Mouse (Mus musculus) granulocyte monocyte progenitor cell, adult 5-6 weeks (primary cell): ENCODE data around the gene Gm27027. TPM values are rescaled to one million over a fixed set of nuclear protein-coding genes. Genes with fewer than 3 reads are reported as not detected.

Source experiments
- ATAC-seq: replicated peaks from 2 replicates; pipeline ENCODE4 v1.8.0; 2016; ENCODE audit warnings: mild to moderate bottlenecking, moderate TSS enrichment, inconsistent platforms; ENCODE audit not compliant: poor library complexity, severe bottlenecking
- total RNA-seq, 2 experiments: library from RNA; stranded (forward) in 1 of 2; stranded (reverse) in 1 of 2; fragments of 200-712, 200-1000 nt in 1 of 2; fragments of >200 nt in 1 of 2; fragmentation: Nextera tagmentation in 1 of 2; gene quantifications; 2 replicates each; pipeline ENCODE4 v1.2.3; 2014 to 2017

Gene Gm27027
- total RNA-seq, 2 experiments from 2014 or later = not detected

DNA sequence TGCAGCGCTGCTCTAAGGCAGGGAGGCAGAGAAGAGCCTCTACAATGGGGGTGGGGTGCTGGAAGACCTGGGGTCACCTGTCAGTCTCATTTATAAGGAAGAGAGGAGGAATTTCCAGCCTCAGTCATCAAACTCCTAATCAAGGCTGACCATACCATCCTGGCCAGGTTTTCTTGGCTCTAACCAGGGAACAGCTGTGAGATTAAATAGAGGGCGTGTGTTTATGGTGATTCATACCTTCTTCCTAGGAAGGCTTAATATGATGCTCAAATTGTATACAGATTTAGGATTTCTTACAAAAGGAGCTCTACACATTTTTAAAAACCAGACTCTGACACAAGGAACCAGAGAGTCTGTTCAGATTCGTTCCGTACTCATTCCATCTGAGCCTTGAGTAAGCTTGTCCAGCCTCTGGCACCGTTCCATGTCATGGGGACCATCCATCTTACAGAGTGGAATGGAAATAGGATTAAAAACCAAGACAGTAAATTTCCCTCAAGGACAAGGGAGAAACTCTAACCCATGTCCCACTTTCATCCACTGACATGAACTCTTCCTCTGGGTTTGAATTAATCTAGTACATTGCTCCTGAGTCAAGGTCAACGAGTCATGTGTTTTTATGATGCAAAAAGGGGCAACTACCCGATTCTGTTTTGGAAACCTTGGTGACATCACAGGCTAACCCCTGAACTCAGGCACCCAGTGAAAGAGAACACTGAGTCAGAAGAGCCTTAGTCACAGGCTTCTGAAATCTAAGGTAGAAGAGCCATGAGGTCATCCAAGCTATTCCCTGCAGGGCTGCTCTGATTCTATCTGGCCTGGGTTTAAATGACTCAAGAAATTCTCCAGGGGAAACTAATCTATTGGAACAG lies 16.7 kb downstream of the Gm27027 start:
- ATAC-seq = no peak

DNA sequence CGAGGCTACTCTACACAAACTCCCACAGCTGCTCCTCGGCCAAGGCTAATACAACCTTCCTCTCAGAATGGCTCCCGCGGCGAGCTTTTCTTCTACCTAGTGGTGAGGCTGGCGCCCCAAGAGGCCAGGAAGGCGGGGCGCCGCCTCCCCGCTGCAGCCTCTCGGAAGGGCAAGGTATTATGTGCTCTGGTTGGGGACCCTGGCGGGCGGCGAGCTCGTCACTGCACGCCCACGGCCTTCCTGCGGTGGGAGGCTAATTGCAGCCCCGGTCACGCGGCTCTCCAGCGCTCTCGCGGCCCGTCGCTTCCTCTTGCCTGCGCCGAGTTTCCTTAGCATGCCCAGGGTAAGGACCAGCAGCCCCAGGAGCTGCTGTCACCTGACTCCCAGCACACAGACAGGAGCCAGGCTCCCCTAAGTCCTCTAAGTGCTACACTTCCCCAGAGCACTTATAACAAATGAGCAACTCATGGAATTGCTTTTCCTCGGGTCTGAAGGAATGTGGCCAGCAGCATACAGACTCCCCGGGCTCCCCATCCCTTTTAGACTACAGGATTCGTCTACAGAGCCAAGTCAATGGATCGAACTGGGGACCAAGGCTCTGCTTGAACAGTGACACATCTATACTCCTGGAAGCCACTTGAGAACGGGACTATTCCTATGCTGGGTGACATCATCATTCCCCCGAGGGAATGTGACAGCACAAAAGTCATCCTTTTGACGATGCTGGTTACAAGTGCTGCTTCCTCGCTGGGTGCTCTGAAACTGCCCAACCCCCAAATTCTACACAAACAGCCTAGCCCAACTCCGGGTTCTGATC lies 19.5 kb downstream of the Gm27027 start:
- peak; percentile 94 for ATAC-seq

DNA sequence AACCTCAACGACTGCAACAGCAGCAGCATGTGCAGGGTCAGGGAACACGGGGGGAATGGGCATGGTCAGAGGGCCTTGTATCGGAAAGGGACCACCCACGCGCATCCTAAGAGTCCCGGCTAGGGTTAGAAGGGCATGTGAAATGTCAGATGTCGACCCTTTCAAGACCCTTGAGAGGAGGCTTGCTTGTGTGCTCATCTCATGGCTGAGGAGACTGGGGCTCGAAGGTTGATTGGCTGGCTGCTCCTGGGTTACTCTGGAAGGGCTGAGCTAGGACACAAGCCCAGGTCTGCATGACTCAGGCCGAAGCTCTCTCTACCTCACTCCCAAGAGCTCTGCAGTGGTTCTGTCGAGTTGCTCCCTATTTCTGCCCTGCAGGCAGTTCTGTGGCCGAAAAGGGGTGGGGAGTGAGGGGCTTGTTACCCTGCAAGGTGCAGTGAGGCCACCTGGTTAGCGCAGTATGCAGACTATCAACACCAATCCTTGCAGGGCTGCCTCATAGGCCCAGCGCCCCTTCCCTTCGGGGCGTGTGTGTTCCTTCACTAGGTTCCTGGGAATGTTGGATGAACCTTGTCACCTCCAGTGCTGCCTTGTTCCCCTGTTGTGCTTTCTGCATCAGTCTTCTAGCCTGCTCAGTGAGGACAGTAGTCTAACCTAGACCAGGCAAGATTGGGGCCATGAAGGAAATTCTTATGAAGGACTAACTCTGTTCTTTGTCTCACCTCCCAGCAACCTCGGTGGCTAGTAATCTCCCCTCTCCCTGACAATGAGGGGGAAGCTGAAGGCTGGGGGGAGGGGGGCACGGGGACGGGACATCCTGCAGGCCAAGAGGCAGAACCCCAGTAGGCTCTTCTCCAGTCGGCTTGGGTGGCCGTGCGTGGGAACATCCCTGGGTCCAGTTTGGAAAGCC lies 20.4 kb downstream of the Gm27027 start:
- ATAC-seq = no peak

DNA sequence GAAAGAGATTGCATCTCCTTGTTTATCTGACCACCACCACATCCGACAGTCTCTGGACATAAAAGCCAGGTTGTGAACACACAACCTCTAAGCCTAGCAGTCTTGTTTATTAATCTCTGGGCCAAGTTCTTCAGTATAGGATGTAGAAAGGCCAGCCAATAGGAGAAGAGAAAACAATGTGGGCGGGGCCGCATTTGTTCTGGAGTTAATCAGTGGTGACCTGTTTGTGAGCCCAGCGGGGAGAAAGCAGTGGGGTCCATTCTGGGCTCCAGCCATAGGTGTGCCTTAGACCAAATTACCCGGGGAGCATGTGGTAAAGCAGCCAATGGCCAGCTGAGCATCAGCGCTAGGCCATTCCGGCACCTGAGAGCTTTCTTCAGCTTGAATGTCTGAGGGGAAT lies 21.1 kb downstream of the Gm27027 start:
- ATAC-seq = no peak

DNA sequence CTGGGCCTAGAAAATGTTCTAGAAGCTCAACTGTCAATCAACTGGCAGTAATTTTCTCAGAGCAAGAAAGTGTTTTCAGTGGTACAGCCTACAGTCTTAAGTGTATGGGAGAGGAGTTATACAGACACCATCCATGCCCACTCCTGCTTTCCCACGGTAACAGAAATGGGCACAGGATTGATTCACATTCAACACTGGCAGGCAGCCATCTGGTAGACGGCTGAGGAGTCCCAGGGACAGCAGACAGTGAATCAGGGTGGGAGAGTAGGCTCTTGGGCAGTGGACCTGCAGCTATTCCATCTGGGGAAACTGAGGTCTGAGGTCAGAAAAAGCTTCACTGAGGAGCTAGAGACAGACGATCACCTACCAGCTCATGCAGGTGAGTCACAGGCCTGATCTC lies 24.5 kb downstream of the Gm27027 start:
- no peak for ATAC-seq

DNA sequence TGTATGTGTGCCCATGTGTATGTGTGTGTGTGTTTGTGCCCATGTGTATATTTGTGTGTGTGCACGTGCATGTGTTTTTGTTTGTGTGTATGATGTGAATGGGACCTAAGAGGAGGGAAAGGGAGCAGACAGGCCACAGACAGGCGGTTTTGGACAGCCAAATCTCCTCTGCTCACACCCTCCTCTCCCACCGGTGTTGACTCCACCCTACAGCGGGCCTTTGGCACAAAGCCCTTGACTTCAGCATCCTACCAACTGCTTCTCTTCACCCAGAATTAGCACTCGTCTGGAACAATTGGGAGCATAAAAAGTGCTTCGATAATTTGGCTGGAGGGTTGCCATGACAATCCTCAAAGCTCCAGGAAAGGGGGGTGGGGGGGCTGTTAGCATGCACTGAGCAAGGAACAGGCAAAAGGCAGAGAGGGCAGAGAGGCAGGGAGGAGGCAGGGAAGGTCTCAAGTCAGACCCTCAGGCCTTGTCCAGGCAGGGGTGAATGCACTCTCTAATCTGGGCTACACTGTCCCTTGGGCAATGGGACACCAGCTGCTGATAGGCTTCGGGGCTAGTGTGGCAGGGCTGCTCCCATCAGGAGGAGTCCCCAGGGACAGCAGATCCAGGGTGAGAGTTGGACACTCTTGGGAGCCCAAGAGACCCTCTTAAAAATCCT lies 31.5 kb downstream of the Gm27027 start:
- ATAC-seq = no peak

DNA sequence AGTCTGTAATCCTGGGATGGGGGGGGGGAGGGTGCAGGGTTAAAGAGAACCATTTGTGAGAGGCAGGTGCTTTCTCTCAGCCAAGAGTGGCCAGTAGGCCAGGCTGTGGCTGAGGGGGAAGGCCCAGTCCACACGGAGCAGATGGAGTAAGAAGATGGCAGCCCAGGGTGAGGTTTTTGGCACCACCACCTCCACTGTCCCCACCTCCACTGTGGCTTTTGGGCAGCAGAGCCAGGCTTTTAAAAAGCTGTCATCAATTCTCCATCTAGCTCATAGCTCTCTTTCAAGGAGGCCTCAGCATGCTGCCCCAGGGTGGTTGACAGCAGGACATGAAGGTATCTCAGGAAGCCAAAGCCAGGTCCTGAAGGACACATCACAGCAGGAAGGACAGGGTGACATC lies 32.4 kb downstream of the Gm27027 start:
- no peak for ATAC-seq

DNA sequence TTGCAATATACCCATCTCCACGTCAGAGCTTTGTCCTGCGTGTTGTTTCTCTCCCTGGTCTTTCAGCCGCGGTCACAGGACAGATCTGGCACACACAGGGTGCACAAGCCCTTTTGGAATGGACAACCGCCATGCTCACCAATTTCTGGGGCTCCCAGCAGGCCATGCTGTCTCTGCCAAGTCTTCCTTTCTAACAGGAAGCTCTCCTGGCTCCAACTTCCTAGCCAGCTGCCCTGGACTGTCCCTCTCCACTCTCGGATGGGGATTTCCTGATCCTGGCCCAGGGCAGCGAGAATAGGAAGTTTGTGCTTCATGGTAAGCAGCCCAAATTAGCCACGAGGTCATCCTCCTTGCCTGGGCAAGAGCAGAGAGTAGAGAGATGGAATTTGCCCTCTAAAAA lies 34.4 kb downstream of the Gm27027 start:
- ATAC-seq = no peak

DNA sequence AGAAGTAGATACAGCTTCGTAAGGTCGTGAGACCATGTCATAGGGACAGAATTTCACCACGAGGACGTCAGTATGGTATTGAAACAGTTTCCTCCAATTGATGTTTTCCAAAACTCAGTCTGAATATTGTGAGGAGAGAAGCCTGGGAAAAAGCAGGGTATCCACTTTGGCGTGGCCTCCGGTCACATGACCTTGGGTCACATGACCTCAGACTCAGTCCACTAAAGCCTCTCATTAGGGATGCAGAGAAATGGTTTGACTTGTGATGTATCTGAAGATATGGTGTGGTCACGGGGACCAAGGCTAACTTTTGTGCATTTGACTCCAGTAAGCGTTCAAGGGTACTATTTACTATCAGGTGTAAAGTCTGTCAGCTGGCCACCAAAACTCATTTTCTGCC lies 36.8 kb downstream of the Gm27027 start:
- ATAC-seq = no peak

DNA sequence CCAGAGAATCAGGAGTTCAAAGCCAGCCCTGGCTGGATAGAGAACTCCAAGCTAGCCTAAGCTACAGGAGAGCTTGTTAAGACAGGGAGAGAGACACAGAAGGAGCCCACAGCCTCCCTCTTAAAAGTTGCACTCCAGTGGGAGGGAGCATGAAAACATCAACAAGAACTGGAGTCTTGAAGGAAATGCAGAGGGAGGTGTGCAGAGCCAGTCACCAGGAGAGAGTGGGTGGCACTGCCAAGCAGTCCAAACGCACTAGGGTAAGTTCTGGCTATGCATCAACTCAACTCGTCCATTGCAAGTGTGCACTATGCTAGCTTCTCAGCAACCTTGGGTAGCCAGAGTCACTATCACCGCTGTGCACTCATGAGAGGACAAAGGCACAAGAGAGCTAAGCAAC lies 37.9 kb downstream of the Gm27027 start:
- no peak for ATAC-seq

DNA sequence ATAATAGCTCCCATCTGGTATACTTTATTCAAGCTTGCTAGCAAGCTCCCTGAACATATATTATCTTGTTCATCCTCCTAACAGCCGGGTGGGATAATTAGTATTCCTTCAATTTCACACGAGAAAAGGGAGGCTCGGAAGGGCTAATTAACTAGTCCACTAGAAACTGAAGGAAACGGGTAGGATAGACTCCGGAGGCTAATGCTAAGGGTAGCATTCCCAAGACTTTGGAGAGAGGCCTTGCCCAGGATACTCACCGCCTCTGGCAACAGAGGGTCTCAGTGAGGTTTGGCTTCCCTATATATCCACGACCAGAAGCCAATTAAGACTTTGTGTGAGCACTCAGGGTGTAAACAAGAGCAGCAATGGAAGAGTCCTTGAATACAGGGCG lies 38.4 kb downstream of the Gm27027 start:
- no peak for ATAC-seq

DNA sequence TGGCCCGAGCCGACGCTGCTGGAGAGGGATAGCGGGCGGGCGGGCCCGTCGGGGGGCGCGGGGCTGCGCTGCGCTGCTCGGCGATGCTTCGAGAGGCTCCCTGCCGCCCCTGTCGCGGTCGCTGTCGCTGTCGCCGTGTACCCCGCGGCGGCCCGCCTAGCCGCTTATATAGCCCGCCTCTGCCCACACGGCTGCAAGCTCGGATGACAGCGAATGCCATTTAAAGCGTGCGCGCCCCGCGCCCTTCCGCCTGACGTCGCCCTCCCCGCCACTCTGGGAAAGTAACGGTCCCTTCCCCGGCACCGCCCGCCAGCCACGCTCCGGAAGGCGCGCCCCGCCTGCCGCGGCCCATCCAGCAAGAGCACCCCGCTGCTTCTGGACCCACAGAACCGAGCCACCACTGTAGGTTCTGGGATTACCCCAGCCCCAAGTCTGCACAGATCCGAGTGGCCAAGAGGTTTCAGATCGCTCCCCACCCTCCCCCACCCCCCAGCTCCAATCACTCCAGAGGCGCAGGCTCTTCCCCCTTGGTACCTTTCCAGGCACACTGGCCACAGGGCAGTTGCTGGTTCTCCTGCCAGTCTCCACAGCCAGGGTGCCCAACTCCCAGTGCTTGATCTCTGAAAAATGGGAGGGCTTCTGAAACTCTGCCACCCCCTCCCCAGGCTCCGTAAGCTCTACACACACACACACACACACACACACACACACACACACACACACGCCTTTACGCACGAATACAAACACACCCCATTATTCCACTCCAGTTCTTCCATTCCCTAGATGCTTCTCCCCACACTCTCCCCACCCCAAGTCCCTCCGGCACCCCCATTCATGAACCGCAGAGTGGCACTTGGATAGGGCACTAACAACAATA lies 39.0 kb downstream of the Gm27027 start, which contains the start of gene Gm13889:
TSS of gene Gm13889 (minus strand) at position 294 of the 877 bp plus-strand sequence.
- ATAC-seq = peak; percentile 64

DNA sequence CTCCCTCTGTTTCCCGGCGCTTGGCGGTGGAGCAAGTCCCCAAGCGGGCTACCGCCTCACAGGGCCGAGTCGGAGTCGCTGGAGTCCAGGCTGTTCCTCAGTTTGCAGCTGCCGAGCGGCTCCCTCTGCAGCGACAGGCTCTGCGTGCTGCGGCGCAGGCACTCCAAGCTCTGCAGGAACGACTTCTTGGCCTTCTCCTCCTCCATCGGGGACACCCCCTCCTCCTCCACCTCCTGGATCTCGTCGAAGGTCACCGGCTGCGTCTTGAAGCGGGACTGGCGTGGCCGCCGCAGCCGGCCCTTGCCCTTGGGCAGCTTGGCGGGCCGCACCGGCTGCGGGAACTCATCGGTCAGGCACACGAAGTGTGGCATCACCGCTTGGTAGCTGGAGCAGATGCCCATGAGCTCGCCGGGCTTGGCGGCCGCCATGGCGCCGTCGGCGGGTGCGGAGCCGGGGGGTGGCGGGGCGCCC lies 39.8 kb downstream of the Gm27027 start:
- ATAC-seq = peak; percentile 29

DNA sequence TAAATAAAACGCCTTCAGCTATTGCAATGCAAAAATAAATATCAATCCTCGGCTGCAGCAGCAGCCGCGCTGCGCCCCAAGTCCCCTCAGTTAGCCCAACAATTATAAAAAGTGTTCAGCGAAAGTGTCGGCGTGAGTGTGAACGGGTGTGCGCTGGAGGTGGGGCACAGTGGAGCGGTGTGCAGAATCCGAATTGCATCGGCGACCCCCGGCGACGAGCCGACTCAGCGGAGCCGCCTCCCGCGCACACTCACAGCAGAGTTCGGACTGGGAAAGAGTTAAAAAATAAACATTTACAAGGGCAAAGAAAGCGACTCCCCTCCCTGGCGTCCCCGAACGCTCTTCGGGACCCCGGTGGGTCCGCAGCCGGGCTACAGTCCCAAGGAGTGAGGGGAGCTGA lies 40.3 kb downstream of the Gm27027 start:
- no peak for ATAC-seq

DNA sequence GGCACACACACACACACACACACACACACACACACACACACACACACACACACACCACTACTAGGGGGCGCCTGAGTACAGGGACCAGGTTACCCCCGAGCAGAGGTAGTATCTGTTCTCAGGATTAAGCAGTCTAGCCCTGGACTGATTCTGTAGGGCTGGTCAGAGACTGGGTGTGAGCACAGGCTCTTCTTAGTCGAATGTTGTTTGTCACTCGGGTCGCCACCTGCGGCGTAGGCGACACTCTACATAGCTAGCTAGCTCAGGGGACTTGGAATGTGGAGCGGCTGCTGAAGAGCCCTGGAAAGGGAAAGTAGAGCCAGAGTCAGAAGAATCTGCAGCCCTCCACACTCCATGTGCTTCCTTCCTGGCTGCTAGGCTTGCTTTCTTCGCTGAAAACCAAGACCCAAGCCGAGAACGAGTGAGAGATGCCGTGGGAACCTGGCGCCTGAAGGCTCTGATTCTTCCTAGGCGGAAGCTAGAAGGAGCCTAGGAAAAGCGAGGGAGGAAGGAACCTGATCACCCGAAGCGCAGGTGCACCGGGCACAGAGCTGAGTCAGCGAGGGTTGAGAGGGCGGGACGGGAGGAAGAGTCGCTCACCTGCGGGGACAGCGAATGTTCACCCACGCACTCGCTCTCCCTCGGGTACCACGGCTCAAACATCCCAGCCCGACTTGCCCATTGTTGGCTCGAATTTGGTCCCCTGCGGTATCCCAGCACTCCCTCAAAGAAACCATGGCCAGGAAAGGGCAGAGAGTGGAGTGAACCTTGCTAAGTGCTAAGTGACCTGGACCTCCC lies 41.2 kb downstream of the Gm27027 start:
- ATAC-seq = peak; percentile 21

DNA sequence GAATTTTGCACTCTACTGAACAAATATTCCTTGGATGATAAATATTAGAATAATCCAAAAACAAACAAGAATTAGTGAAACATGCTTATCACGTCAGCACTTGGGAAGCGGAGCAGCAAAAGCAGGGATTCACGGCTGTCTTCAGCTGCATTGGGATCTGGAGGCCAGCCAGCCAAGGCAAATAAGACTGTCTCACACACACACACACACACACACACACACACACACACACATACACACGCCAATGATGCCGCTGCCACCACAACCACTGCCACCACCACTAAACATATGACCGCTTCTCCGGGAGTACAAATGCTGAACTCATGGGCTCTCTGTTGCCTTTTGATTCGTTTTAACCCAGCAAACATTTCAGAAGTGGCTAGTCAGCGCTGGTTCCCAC lies 42.4 kb downstream of the Gm27027 start:
- ATAC-seq = no peak

DNA sequence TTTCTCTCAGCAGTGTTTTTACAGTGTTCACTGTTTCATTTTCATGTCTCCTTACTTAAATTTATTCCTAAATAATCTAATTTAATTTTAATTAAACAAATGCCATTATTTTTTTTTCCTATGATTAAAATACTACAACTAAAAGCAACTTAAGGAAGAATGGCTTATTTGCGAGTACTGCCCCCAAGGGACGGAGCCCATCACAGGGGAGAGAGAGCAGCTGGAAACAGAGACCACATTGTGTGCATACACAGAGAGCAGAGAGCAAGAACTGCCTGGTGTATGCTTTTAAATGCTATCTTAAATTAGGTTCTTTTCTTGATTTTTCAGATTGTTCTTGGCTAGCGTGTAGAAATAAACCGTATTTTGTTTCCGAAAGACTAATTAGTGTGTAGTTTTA lies 49.2 kb downstream of the Gm27027 start:
- ATAC-seq = no peak

DNA sequence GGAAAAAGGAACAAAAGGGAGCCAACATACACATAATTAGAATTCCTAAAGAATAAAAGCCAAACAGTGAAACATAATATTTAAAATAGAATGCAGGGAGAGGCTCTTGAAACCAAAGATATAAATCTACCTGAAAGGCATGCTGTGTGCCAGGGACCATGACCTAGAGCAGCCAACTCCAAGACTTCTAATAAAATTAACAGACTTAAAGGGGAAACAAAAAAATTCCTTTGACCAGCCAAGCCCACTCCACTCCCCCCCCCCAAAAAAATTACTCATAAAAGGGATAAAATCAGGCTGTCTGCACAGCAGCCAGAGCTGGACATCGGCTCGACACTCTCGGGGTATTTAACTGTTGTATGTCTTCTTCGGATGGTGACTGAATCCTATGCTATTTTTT lies 51.3 kb downstream of the Gm27027 start:
- no peak for ATAC-seq
